8 mouse cellular contexts compared by ENCODE assay signal in the genomic region with DNA sequence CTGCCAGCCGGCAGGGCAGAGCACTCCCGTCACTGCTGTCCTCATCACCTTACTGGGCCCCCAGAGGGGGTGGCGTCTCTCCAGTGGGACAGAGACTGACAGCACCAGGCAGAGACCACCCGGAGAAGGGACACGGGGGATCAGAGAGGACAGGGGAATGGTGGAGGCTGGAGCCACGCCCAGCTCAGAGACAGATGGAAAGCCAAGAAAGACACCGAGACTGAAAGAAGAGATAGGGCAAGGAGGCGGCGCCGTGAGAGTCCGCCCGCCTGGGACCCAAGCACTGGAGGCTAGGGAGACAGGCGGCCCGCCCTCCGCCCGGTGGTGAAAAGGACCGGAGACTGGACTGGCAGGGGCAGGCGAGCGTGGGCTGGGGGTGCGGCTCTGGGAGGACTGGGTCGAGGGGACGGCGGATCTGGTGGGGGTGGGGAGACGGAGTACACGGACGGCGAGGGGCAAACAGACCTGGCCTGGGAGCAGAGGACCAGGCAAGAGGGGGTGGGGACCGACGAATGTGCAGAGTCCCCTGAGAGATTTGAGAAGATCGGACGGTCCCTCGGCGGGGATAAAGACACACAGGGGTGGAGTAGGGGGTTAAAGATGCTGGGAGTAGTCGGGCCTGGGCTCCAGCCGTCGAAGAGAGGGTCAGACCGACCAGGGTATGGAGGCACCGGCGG. TPM values are rescaled to one million over a fixed set of nuclear protein-coding genes. Genes with fewer than 3 reads are reported as not detected.
DNase-seq lines count a peak whose midpoint lies in the region; ATAC-seq and TF ChIP-seq lines count a peak whose summit lies in the region.

No protein-coding gene starts in this region.

- ATAC-seq in kidney, embryonic 14.5 days (ENCODE audit: low FRiP score, low TSS enrichment): peak; percentile 53

- under 1% methylated on average over 39 of the region's 39 CpGs for WGBS in embryonic facial prominence, embryonic 10.5 days
- WGBS in kidney, embryonic 14.5 days: under 1% methylated on average over 39 of the region's 39 CpGs
- 1% methylated on average over 39 of the region's 39 CpGs for WGBS in spleen, adult 2 months

- H3K4me1 ChIP-seq in embryonic facial prominence, embryonic 10.5 days: peaks cover 55% of the 10 kb centered on the region
- peaks cover 12% of the 10 kb centered on the region; the same call in 1 of the 2 replicates for H3K4me1 ChIP-seq in kidney, embryonic 14.5 days (ENCODE audit: control insufficient read depth, insufficient read depth, low read length)
- peaks cover 39% of the 10 kb centered on the region; the same call in 1 of the 2 replicates for H3K4me1 ChIP-seq in spleen, adult 2 months (ENCODE audit: control insufficient read depth, insufficient read depth, insufficient read length)

- H3K9ac ChIP-seq in kidney, embryonic 14.5 days (ENCODE audit: low read depth, low read length): peak overlapping the region; percentile 76

- no peak for TF ChIP-seq POLR2A in spleen, adult 2 months (IDR thresholded peaks at IDR 0.05; ENCODE audit: low read depth, low read length)

- peak overlapping the region; percentile 71 for H3K4me3 ChIP-seq in embryonic facial prominence, embryonic 10.5 days
- peak overlapping the region; percentile 78 for H3K4me3 ChIP-seq in kidney, embryonic 14.5 days (ENCODE audit: low read length)
- H3K4me3 ChIP-seq in spleen, adult 2 months (ENCODE audit: extremely low read depth, insufficient read depth, insufficient read length): peak overlapping the region; percentile 93

- H3K9me3 ChIP-seq in embryonic facial prominence, embryonic 10.5 days: no peaks in the 10 kb centered on the region
- H3K9me3 ChIP-seq in kidney, embryonic 14.5 days (ENCODE audit: control insufficient read depth, low read length): no peaks in the 10 kb centered on the region

- peaks cover 37% of the 10 kb centered on the region for H3K27me3 ChIP-seq in embryonic facial prominence, embryonic 10.5 days (replicated peaks; ENCODE audit: low read depth, poor library complexity, severe bottlenecking)
- no peaks in the 10 kb centered on the region for H3K27me3 ChIP-seq in kidney, embryonic 14.5 days (ENCODE audit: control insufficient read depth, insufficient read depth, low read length)
- no peaks in the 10 kb centered on the region for H3K27me3 ChIP-seq in spleen, adult 2 months (ENCODE audit: control insufficient read depth, insufficient read depth, low read length)

- peak overlapping the region; percentile 84 for H3K4me2 ChIP-seq in kidney, embryonic 14.5 days (replicated peaks; ENCODE audit: low read depth, low read length)

- TF ChIP-seq CTCF in spleen, adult 2 months (IDR thresholded peaks at IDR 0.05; ENCODE audit: extremely low read depth, insufficient read depth, insufficient read length, insufficient replicate concordance): no peak

- peak; percentile 42 to 58 for DNase-seq in urinary bladder, adult 18-20 months (ENCODE audit: low spot score in 2 of 2)
- no peak for DNase-seq in urinary bladder, postnatal 10 days (ENCODE audit: low spot score)
- DNase-seq in embryonic facial prominence, embryonic 10.5 days (ENCODE audit: low spot score): peak; percentile 68
- peak; percentile 47 to 49 for DNase-seq in heart, adult 9 months (ENCODE audit: low spot score in 2 of 2)
- peak; percentile 70 to 80 for DNase-seq in lung, postnatal 4 days
- peak in 1 of 2 experiments; percentile 51 for DNase-seq in spleen, adult 2 months (ENCODE audit: low read depth in 1 of 2, low spot score in 2 of 2)
- DNase-seq in frontal cortex, postnatal 25 days (ENCODE audit: low spot score in 2 of 2): no peak

- no peaks in the 10 kb centered on the region for H3K36me3 ChIP-seq in embryonic facial prominence, embryonic 10.5 days (replicated peaks)
- no peaks in the 10 kb centered on the region for H3K36me3 ChIP-seq in kidney, embryonic 14.5 days (ENCODE audit: control insufficient read depth, insufficient read depth, low read length)
- peaks cover 7% of the 10 kb centered on the region; the same call in 1 of the 2 replicates for H3K36me3 ChIP-seq in spleen, adult 2 months (ENCODE audit: control insufficient read depth, insufficient read depth, low read length)

- peak overlapping the region; percentile 80 for H3K27ac ChIP-seq in embryonic facial prominence, embryonic 10.5 days (replicated peaks)
- H3K27ac ChIP-seq in kidney, embryonic 14.5 days (ENCODE audit: low read depth, low read length): peak overlapping the region; percentile 73
- H3K27ac ChIP-seq in spleen, adult 2 months (ENCODE audit: insufficient read depth, low read length): peak overlapping the region; percentile 79

RNA-seq across cellular contexts. Expression of gene Prkcd, which starts 0.7 kb away (rescaled TPM):
- 31.6 and 37.3 TPM in 2 replicates for polyA plus RNA-seq in embryonic facial prominence, embryonic 10.5 days (2016; fragmentation: Nextera tagmentation; extraction: Ambion mirVana)
- 33.4 and 37.0 TPM in 2 replicates for polyA plus RNA-seq in kidney, embryonic 14.5 days (2014; fragmentation: Nextera tagmentation; extraction: Ambion mirVana)
- polyA plus RNA-seq in spleen, adult 2 months (2012; rRNA removed): 187 and 226 TPM in 2 replicates

RNA-seq across cellular contexts. Expression of gene Rft1, which starts 28.9 kb away (rescaled TPM):
- 15.5 and 15.7 TPM in 2 replicates for polyA plus RNA-seq in embryonic facial prominence, embryonic 10.5 days (2016; fragmentation: Nextera tagmentation; extraction: Ambion mirVana)
- polyA plus RNA-seq in kidney, embryonic 14.5 days (2014; fragmentation: Nextera tagmentation; extraction: Ambion mirVana): 11.6 and 19.4 TPM in 2 replicates
- polyA plus RNA-seq in spleen, adult 2 months (2012; rRNA removed): 8.5 and 8.6 TPM in 2 replicates

Comparison
In these comparisons a context has a peak if more than half of its experiments do, and no peak if none do; other contexts are left out.
1. DNase-seq: peak in urinary bladder, adult 18-20 months (2 of 2), embryonic facial prominence, embryonic 10.5 days (single experiment), heart, adult 9 months (2 of 2) and lung, postnatal 4 days (2 of 2); none in urinary bladder, postnatal 10 days (single experiment) and frontal cortex, postnatal 25 days (0 of 2).
2. Peak in every context shown above with its lines, with median percentiles within 50 percentile points of each other: H3K27ac ChIP-seq and H3K4me3 ChIP-seq.